Mouse (Mus musculus) T-helper 2 cell (primary cell): Measurements from ENCODE around the gene Tmem229a.

ENCODE experiments used
- in situ Hi-C: fragments of 300-600 bp; cut with MboI, MseI; formaldehyde crosslinking; loops from one replicate; pipeline ENCODE4 v1.15.1; 2025; ENCODE audit warnings: high pct_unique_total_duplicates

Tmem229a gene

GRCm38 (mm10) chr6:24955946-24956585 is at the start of gene Tmem229a:
Tmem229a (minus strand) TSS chr6:24956297.
- in situ Hi-C loops = no loop called here

GRCm38 (mm10) chr6:24993754-24994153 is 37.7 kb upstream of the Tmem229a start:
- in situ Hi-C loops = no loop called here

GRCm38 (mm10) chr6:24989836-24990235 is 33.7 kb upstream of the Tmem229a start:
- in situ Hi-C loops = loop anchor here (10.0 kb wide), 1 partner anchor 1395 kb away; no protein-coding TSS in a partner anchor

GRCm38 (mm10) chr6:24976176-24976575 is 20.1 kb upstream of the Tmem229a start:
- in situ Hi-C loops = no loop called here

- in situ Hi-C loops = no loop called here
Measured at GRCm38 (mm10) chr6:24968471-24969223, 12.6 kb upstream of the Tmem229a start.

- in situ Hi-C loops = no loop called here
Measured at GRCm38 (mm10) chr6:24967726-24968125, 11.6 kb upstream of the Tmem229a start.

- in situ Hi-C loops = no loop called here
Measured at GRCm38 (mm10) chr6:24966010-24966682, 10.0 kb upstream of the Tmem229a start.

GRCm38 (mm10) chr6:24963754-24964153 is 7.7 kb upstream of the Tmem229a start:
- in situ Hi-C loops = no loop called here

DNA sequence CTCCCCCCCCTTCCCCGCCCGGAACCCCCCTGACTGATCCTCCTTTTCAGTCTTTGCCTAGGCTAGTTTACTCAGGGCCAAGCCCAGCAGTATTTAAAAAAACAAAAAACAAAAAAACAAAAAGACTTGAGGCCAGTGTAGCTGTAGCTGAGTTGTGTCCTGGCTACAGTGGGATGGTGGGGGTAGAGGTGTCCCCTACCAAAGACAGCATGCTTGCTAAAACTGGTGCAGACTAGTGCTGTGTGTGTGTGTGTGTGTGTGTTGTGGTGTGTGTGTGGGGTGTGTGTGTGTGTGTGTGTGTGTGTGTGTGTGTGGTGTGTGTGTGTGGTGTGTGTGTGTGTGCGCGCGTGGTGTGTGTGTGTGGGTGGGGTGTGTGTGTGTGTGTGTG is 483 bp upstream of the Tmem229a start:
- in situ Hi-C loops = no loop called here

GRCm38 (mm10) chr6:24955131-24955945 is 759 bp downstream of the Tmem229a start:
- in situ Hi-C loops = no loop called here

DNA sequence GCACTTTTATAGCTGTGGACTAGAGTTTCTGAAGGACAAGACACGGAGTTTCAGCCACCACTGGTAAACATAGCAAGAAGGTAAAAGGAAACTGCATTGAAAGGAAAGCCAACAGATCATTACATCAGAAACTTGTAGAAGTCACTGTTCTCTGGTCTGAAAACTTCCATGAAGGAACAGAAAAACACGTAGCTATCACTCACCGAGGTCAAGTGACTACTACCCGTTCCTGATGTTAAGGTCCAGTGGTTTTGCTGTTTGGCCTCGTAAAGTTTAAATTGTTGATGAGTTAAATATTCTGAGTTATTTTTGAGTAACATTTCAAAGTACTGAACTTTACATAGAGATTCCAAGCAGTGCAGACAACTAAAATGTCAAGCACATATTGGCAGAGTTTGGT is 2.0 kb downstream of the Tmem229a start:
- in situ Hi-C loops = no loop called here

GRCm38 (mm10) chr6:24952341-24952740 is 3.8 kb downstream of the Tmem229a start:
- in situ Hi-C loops = no loop called here

DNA sequence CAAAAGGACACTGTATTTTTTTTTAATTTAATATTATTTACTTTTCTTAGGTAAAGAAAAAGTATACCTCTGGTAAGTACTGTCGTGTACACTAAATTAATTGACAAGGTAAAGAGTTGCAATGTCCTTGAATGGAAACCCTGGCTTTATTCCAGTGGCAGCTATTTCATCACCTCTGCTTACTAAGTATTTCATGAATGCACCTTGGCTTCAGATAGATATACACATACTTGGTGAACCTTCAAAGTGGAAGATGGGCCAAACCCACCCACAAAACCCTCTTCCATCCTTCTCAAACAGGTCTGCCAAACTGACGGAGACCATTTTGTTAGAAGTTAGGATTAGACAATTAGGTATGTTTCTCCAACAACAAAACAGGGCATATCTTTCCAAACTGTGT is 5.4 kb downstream of the Tmem229a start:
- in situ Hi-C loops = no loop called here

GRCm38 (mm10) chr6:24925076-24925785 is 30.9 kb downstream of the Tmem229a start:
- in situ Hi-C loops = no loop called here

DNA sequence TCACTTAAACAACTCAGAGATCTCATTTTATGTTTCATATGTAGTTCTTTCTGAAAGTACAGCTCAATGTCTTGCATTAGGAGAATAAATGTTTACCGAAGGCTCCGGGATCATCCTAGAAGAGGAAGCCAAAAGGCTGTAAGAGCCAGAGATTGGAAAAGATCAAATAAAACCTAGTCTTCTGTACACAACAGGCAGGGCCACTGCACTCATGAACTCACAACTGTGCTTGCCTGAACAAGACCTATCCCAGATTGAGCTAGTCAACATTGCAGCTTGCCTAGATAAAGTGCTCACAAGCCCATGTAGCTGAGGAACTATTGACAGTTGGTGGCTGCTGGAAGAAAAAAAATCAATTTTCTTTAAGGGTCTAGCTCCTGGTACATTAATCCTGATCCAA is 42.5 kb downstream of the Tmem229a start:
- in situ Hi-C loops = no loop called here

- in situ Hi-C loops = no loop called here
Measured at GRCm38 (mm10) chr6:24910728-24911105, 45.4 kb downstream of the Tmem229a start.

- in situ Hi-C loops = no loop called here
Measured at GRCm38 (mm10) chr6:24910016-24910727, 45.9 kb downstream of the Tmem229a start.

DNA sequence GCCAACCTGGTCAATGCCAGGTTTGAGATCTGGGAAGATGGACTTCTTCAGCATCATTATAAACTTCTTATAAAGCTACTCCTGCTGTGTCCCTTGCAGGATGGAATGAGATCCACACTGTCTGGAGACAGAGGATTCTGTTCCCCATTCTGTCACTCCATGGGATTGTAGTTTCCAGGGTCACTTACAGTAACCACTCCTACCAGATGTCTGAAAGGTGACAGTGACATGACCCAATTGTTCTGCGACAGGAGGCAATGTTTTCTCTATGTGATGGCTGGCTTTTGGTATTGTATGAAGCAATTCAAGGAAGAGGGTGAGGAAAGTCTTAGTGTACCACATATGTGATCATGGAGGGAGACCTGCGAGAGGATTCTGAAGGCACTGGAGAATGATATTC is 48.3 kb downstream of the Tmem229a start:
- in situ Hi-C loops = no loop called here

DNA sequence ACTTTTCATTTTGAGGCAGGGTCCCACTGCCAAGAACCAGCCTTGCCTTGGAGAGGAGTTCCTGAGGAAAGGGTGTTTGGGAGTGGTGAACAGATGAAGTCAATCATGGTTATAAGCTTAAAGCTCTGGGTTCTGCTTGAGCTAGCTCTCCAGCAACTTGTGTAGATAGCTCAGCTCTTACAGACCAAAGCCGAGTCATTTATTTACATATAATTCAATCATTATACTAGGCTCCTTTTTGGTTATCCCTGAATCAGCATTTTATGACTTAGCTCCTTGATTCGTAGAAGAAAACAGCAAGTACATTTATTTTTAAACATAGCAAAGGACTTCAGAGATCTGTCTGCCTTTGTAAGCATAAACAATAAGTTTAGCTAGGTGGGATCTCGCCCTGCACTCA is 51.0 kb downstream of the Tmem229a start:
- in situ Hi-C loops = no loop called here
